Mouse (Mus musculus) cerebellum, postnatal 14 days (tissue): ENCODE measurements at regions not wholly inside any gene's neighbourhood (a gene's known extent, or its start where the extent isn't known, plus 50 kb on each side); places are given as distances from the start of the nearest gene placed in this dataset.
A peak's percentile ranks its signal among the peaks of the same experiment; 100 is the strongest.

Source experiments
- DNase-seq, 2 experiments: peaks; one replicate each; pipeline ENCODE4 v3.0.0; 2021; ENCODE audit warnings: mixed read lengths in 2 of 2

- DNase-seq = no peak
These were observed 210.7 kb upstream of the Akirin2 start for GRCm38 (mm10) chr4:34340057-34340456.

- DNase-seq = peak in 1 of 2 experiments; percentile 7
These were observed 179.3 kb upstream of the Akirin2 start for GRCm38 (mm10) chr4:34371281-34372032.

GRCm38 (mm10) chr4:34386338-34386967 is 164.3 kb upstream of the Akirin2 start:
- DNase-seq = no peak

- peak in 1 of 2 experiments; percentile 41 for DNase-seq
These were observed 159.2 kb upstream of the Akirin2 start for GRCm38 (mm10) chr4:34391499-34391898.

- DNase-seq = no peak
These were observed 147.7 kb upstream of the Akirin2 start for GRCm38 (mm10) chr4:34403061-34403460.

- DNase-seq = no peak
These were observed 143.6 kb upstream of the Akirin2 start for GRCm38 (mm10) chr4:34407181-34407580.

DNA sequence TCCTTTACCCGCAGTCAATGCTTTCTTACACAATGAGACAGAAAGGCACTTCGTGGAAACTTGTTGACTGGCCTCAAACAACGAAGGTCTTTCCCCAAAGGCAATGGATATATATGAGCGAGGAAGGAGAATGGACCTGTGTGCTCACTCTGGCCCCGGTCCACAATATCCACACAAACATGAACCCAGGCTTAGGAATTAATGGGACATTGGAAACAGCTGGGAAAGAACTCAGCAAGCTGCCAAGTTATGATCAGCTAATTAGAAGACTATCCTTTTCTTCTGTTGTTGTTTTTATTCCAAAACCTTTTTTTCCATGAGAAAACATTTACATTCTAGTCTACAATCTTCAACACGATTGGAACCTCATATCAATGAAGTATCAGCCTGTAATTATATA is 129.8 kb upstream of the Akirin2 start:
- DNase-seq = no peak

DNA sequence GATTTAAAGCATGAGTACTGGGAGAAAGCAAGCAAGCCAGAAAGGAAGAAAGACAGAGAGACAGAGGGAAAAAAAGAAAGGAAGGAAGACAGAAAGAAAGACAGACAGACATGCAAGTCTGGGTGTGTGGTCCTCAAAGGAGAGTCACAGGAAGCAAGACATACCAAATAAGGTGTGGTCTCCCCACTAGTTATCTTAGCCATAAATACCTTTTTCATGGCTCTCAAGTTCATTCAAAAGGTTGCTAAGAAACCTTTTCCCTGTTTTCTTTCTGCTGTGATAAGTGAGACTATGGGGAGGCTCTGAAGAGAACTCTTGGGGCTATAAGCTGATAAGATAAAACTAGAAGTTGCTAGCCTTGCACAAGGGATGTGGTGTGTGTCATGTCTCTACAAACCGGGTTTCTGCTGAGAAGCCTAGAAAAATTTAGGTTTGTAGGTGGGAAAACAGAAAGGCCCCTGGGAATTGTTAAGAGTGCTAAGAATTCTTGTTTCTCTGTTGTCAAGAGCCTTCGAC is 126.5 kb upstream of the Akirin2 start:
- DNase-seq = no peak

GRCm38 (mm10) chr4:34429003-34429402 is 121.7 kb upstream of the Akirin2 start:
- DNase-seq = no peak

DNA sequence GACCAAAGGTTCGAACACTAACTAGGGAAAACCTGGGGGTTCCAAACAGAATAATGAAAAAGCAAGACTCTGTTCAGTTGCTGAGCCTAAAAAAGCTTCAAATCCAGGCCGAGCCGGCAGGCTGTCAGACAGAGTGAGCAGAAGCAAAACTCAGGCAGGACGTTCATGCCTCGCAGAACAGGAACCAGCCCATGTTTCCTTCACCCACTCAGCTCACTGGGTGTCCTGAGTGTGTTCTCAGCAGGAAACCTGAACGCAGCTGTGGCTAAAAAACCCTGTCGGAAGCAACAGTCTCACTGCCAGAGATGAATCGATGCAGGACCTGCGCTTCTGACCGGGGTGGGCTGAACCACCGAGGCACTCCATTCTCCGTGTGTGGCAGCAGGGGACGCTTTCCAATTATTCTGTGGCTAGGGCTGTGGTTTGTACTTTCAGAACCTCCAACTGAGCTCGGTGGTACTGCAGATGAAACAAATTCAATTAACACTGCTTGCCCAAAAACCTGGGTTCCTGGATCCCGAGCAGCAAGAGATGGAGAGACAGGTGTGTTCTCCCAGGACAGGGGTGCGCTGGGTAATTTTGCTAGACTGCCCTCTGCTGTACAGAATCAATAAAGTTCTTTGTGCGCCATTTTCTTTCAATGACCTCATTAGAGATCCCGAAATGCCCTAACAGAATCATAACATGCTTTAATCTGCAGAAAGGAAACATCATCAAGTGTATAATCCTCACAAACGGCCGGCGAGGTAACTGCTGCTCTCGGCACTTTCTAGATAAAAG is 121.1 kb upstream of the Akirin2 start:
- DNase-seq = peak; percentile 8 to 19

DNA sequence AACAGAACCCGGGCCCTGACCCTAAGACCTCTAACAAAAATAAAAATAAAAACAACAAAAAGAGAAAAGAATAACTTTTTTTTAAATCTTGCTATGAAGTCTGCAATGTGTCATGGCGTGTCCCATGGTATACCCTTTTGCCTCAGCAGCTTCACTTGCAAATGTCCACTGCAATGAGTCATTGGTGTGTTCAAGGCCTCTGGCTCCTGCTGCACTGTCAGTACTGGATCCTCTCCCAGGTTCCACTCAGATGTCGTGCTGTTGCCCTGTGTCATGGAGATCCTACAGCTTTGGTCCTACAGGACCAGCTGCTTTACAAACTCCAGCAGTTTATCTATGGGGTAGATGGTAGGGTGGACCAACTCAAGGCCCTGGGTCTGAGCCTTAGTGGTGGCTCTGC is 113.4 kb upstream of the Akirin2 start:
- DNase-seq = no peak

GRCm38 (mm10) chr4:34449582-34449981 is 101.2 kb upstream of the Akirin2 start:
- DNase-seq = no peak

GRCm38 (mm10) chr4:34462591-34462990 is 88.1 kb upstream of the Akirin2 start:
- DNase-seq = no peak

DNA sequence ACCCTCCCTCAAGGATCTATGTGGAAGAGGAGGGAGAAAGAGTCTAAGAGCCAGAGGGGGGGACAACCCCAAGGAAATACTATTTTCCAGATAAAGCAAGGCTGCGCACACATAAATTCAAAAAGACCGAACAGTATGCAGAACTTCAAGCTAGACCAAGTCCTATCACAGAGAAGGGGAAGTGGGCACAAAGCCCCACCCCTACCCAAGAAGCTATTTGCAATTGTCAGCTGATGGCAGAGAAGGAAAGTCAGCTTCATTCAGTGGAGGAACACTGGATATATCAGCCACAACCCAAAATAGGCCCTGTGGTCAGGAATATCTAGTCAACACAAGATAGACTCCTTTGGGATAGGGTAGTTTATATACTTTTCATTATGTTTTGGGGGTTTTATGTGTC is 84.9 kb upstream of the Akirin2 start:
- DNase-seq = peak in 1 of 2 experiments; percentile 1

GRCm38 (mm10) chr4:34466309-34466708 is 84.4 kb upstream of the Akirin2 start:
- peak; percentile 42 to 68 for DNase-seq

GRCm38 (mm10) chr4:34468096-34468495 is 82.6 kb upstream of the Akirin2 start:
- DNase-seq = no peak

DNA sequence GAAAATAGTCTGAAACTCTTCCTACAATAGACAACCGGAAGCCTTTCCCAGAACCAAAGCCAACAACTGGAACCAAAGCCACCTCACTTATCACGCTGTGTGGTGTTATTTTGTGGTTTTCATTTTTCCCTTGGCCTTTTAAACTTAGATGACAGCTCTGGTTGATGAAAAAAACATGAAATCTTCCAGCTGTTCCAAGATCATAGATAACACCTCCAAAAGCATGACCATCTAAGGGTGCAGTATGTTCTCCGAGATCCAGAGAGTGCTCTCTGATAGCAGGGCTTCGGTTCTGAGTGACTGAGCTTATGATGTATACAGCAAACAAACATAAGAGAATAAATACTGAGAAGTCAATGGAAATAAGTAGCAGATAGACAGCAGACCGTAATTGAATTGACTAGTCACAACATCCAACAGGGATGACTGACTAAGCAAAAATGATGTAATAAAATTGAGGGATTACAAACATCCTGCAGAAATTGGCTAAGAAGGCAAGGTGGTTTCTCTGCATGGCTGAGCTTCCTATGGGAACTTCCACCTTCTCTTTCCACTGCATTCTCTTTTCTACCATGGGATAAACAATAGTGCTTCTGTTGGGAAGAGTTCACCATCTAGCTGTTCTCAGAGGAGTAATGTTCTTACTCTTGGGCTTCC is 74.8 kb upstream of the Akirin2 start:
- no peak for DNase-seq

DNA sequence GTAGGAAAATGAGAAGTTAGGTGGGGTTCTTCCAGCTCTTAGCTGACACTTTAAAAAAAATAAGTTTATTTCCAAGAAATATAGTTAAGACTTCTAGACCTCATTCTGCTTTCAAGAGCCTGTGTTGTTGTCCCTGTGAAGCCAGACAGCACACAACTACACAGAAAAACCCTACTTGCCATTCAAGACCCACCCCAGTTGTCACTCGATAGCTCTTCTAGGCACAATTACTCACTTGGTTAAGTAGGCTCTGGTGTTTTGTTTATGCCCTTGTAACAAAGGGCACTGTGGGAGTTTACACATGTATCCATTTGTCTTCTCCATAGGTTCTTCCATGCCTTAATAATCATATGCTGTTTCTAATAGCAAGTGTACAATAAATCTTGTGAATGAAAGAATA is 66.5 kb upstream of the Akirin2 start:
- no peak for DNase-seq

GRCm38 (mm10) chr4:34485574-34485973 is 65.2 kb upstream of the Akirin2 start:
- no peak for DNase-seq

GRCm38 (mm10) chr4:34494961-34495723 is 55.6 kb upstream of the Akirin2 start:
- DNase-seq = no peak

DNA sequence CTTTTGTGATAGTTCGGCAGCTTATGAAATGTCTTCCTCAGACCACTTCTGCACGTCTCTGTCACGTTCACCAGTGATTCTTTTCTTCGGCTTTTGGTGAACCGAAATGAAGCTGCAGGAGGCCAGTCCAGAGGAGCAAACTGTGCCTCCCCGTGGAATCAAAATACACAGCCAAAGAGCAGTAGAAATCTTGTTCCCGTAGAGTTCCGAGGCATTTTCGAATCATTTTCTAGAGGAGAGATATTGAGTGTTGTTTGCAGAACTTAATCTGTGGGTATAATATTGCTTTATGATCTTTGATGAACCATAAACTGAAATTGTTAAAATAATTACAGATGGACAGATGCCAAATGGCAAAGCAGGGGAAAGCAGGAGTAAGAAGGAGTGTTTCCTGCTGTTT is 52.4 kb upstream of the Akirin2 start:
- DNase-seq = peak; percentile 13 to 40

GRCm38 (mm10) chr4:34498781-34499180 is 52.0 kb upstream of the Akirin2 start:
- DNase-seq = peak; percentile 86 to 92
